Mouse (Mus musculus) erythroblast, embryonic 14.5 days (primary cell): ENCODE measurements around the gene Zfp120.
"Not testable (repeated sequence)": the region's sequence is repeated elsewhere in the genome, so short reads cannot be mapped to it uniquely, and the experiment has no call there.

Experiments used
- GATA1 ChIP-seq: IDR thresholded peaks from 2 replicates; pipeline ENCODE4 v1.6.1; 2012; ENCODE audit warnings: low read length, inconsistent platforms, mixed read lengths
- TAL1 ChIP-seq: IDR thresholded peaks from 3 replicates; pipeline ENCODE4 v1.6.1; 2012; ENCODE audit warnings: low read length, inconsistent platforms, mixed read lengths

GRCm38 (mm10) chr2:150132002-150132401, 4.5 kb downstream of the Zfp120 start:
- TF ChIP-seq GATA1, TAL1: not testable (repeated sequence)
